Mouse (Mus musculus): ENCODE measurements around the gene Cdc42bpb.

GRCm38 (mm10) chr12:111371905-111372304 is 5.6 kb downstream of the Cdc42bpb start:
- TF ChIP-seq CTCF (conservative IDR thresholded peaks at IDR 0.05; ENCODE audit: insufficient read depth, insufficient read length, low read depth, low read length) (no peak), POLR2A (IDR thresholded peaks at IDR 0.05; ENCODE audit: low read depth, low read length) (no peak)
